Mouse (Mus musculus) small intestine, adult 2 months (tissue): ENCODE data around the gene Rbm19. TPM values are rescaled to one million over a fixed set of nuclear protein-coding genes. Genes with fewer than 3 reads are reported as not detected.

Experiments used
- H3K27ac ChIP-seq: fragments of 200-500 bp; 2 replicates; pipeline ENCODE4 v1.5.1; 2012; ENCODE audit warnings: low read depth, low read length, control low read depth, inconsistent platforms; ENCODE audit not compliant: insufficient read depth
- H3K27me3 ChIP-seq: fragments of 200-500 bp; 2 replicates; pipeline ENCODE4 v1.6.1; 2012; ENCODE audit warnings: mild to moderate bottlenecking, moderate library complexity, low read length, inconsistent platforms; ENCODE audit not compliant: control insufficient read depth, insufficient read depth
- H3K36me3 ChIP-seq: fragments of 200-500 bp; 2 replicates; pipeline ENCODE4 v1.6.1; 2012; ENCODE audit warnings: mild to moderate bottlenecking, low read length, control low read depth, inconsistent platforms; ENCODE audit not compliant: control insufficient read depth, insufficient read depth
- H3K4me1 ChIP-seq: fragments of 200-500 bp; 2 replicates; pipeline ENCODE4 v1.6.1; 2012; ENCODE audit warnings: low read length, inconsistent platforms, mixed read lengths; ENCODE audit not compliant: control insufficient read depth, insufficient read depth, insufficient read length
- H3K4me3 ChIP-seq: fragments of 200-500 bp; 2 replicates; pipeline ENCODE4 v1.5.1; 2012; ENCODE audit warnings: low read depth, mild to moderate bottlenecking, control low read depth, inconsistent platforms, low read length, moderate library complexity
- CTCF ChIP-seq: fragments of 200-500 bp; IDR thresholded peaks from 2 replicates; pipeline ENCODE4 v1.5.1; 2012; ENCODE audit warnings: low read depth, mild to moderate bottlenecking, control low read depth, inconsistent platforms, low read length, moderate library complexity, mixed read lengths; ENCODE audit not compliant: insufficient replicate concordance, insufficient read length; ENCODE audit errors: extremely low read depth
- POLR2A ChIP-seq: fragments of 200-500 bp; IDR thresholded peaks from 2 replicates; pipeline ENCODE4 v1.6.1; 2012; ENCODE audit warnings: low read depth, mild to moderate bottlenecking, control low read depth, inconsistent platforms, low read length, moderate library complexity
- WGBS: fragments of 180-500 bp; shearing (Covaris S2); methylation state at CpG from one replicate; pipeline ENCODE4 v1.1.7; 2018; 5-methylcytosine and 5-hydroxymethylcytosine counted together
- polyA plus RNA-seq: library from polyadenylated mRNA; depleted of rRNA; stranded (reverse); fragments of >200 nt; gene quantifications from 2 replicates; pipeline ENCODE4 v1.2.3, GENCODE M21; 2012

Gene Rbm19
- polyA plus RNA-seq, 1 experiment: 9.2 TPM

GRCm38 (mm10) chr5:120134000-120134399, 17.7 kb downstream of the Rbm19 start:
- H3K27ac ChIP-seq: no peak overlapping the region
- WGBS: 50% methylated on average over 6 of the region's 6 CpGs
- TF ChIP-seq CTCF (peak; percentile 87; the same call in 1 of the 2 replicates), POLR2A (no peak)
- H3K27me3 ChIP-seq: no peaks in the 10 kb centered on the region
- no peaks in the 10 kb centered on the region for H3K4me1 ChIP-seq
- H3K36me3 ChIP-seq: 0 out of 2 replicates have a peak, but pooled peaks cover 1% of the 10 kb centered on the region
- H3K4me3 ChIP-seq: no peak overlapping the region

GRCm38 (mm10) chr5:120135337-120135736, 19.1 kb downstream of the Rbm19 start:
- H3K4me3 ChIP-seq: no peak overlapping the region
- H3K27ac ChIP-seq: no peak overlapping the region
- peaks cover 2% of the 10 kb centered on the region; the same call in 1 of the 2 replicates for H3K36me3 ChIP-seq
- H3K4me1 ChIP-seq: no peaks in the 10 kb centered on the region
- H3K27me3 ChIP-seq: no peaks in the 10 kb centered on the region
- 95% methylated on average over 14 of the region's 14 CpGs for WGBS
- TF ChIP-seq POLR2A (no peak), CTCF (no peak)

GRCm38 (mm10) chr5:120135823-120136222, 19.6 kb downstream of the Rbm19 start:
- TF ChIP-seq CTCF (no peak), POLR2A (no peak)
- 77% methylated on average over 3 of the region's 3 CpGs for WGBS
- H3K4me1 ChIP-seq: no peaks in the 10 kb centered on the region
- no peak overlapping the region for H3K4me3 ChIP-seq
- H3K27me3 ChIP-seq: no peaks in the 10 kb centered on the region
- H3K36me3 ChIP-seq: peaks cover 4% of the 10 kb centered on the region; the same call in 1 of the 2 replicates
- H3K27ac ChIP-seq: no peak overlapping the region

- Histone ChIP-seq H3K36me3 (peaks cover 2% of the 10 kb centered on the region; the same call in 1 of the 2 replicates), H3K4me3 (no peak overlapping the region), H3K27me3 (no peaks in the 10 kb centered on the region), H3K4me1 (no peaks in the 10 kb centered on the region), H3K27ac (no peak overlapping the region)
- TF ChIP-seq POLR2A (no peak), CTCF (no peak)
- WGBS: 84% methylated on average over 10 of the region's 10 CpGs
These were observed 20.0 kb downstream of the Rbm19 start for GRCm38 (mm10) chr5:120136236-120136675.

GRCm38 (mm10) chr5:120137038-120137437, 20.8 kb downstream of the Rbm19 start:
- Histone ChIP-seq H3K4me1 (no peaks in the 10 kb centered on the region), H3K27ac (no peak overlapping the region), H3K36me3 (peaks cover 6% of the 10 kb centered on the region; the same call in 1 of the 2 replicates), H3K27me3 (no peaks in the 10 kb centered on the region), H3K4me3 (no peak overlapping the region)
- 94% methylated on average over 5 of the region's 5 CpGs for WGBS
- TF ChIP-seq POLR2A: no peak

- WGBS: 96% methylated on average over 1 of the region's 1 CpGs
- TF ChIP-seq CTCF (no peak), POLR2A (no peak)
- H3K27me3 ChIP-seq: no peaks in the 10 kb centered on the region
- peaks cover 6% of the 10 kb centered on the region; the same call in 1 of the 2 replicates for H3K36me3 ChIP-seq
- H3K4me1 ChIP-seq: no peaks in the 10 kb centered on the region
- H3K4me3 ChIP-seq: no peak overlapping the region
- H3K27ac ChIP-seq: no peak overlapping the region
These were observed 21.6 kb downstream of the Rbm19 start for GRCm38 (mm10) chr5:120137846-120138245.

GRCm38 (mm10) chr5:120138406-120138805, 22.1 kb downstream of the Rbm19 start:
- H3K4me3 ChIP-seq: no peak overlapping the region
- no peaks in the 10 kb centered on the region for H3K4me1 ChIP-seq
- H3K36me3 ChIP-seq: peaks cover 6% of the 10 kb centered on the region; the same call in 1 of the 2 replicates
- no peak for TF ChIP-seq CTCF
- TF ChIP-seq POLR2A: no peak
- 61% methylated on average over 3 of the region's 3 CpGs for WGBS
- no peaks in the 10 kb centered on the region for H3K27me3 ChIP-seq
- no peak overlapping the region for H3K27ac ChIP-seq
